Mouse (Mus musculus): Measurements from ENCODE around the gene Shisa4.
"Not testable (repeated sequence)": the region's sequence is repeated elsewhere in the genome, so short reads cannot be mapped to it uniquely, and the experiment has no call there.

Shisa4 gene

DNA sequence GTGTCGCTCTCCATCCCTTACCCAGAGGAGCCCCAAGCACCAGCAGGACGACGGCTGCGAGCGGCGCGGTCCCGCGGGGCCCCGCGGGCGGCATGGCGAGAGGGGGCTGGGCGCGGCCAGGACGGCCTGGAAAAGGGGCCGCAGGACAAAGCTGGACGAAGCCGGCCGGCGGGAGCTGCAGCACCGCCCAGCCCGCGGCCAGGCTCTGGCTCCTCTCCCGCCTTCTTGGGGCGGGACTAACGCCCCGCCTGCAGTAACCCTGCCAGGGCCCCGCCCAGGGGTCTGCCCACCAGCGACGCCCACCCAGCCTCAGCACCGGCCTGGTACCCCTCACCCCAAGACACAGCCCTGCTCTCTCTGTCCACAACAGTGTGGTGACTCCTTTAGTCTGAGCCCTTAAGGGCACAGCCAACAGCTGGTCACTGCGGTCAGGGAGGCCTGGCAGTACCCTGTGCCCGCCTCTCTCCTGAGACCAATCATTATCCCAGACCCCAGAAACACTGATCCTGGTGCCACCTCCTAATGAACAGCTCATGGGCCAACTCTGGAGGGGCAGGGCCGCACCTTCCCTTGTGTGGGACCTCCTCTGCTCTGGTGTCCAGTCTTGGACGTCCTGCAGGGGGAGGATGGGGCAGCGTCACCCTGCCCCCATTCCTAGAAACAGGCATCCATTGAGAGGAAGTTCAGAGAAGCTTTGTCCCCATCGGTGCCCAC lies at the start of gene Shisa4:
Shisa4 (minus strand) TSS at position 370 of the 714 bp plus-strand sequence.
- in situ Hi-C loops (cut with MboI, MseI): no loop called here

DNA sequence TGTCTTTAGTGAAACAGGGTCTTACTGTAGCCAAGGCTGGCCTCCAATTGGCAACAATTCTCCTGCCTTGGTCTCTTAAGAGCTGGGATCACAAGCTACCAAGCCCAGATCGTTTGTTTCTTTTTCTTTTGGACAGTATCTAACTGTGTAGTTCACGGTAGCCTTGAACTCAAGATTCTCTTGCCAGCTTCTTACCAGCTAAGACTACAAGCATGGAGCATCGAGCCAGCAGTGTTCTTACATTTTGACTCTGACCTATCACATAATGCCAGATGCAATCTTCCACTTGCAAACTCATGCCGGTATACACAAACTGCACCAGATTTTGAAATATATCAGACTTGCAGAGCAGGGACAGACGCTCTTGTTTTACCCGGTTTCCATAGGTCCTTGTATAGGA lies 47.7 kb upstream of the Shisa4 start:
- in situ Hi-C loops (cut with MboI, MseI): no loop called here

DNA sequence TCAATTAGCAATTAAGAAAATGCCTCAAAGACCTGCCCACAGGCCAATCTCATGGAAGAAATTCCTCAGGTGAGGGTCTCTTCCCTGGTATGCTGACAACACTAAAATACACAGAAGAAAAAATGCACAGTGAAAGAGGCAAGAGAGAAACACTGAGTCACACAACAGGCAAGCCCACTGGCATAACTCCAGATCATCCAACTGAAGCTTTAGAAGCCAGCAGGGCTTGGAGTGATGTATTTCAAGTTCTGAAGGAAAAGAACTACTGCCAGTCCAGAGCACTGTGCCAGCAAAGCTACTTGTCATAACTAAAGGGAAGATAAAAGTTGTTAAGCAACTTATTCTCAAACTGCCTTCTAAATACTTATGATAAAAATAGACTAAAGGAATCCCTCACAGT lies 39.0 kb upstream of the Shisa4 start:
- in situ Hi-C loops (cut with MboI, MseI): no loop called here

DNA sequence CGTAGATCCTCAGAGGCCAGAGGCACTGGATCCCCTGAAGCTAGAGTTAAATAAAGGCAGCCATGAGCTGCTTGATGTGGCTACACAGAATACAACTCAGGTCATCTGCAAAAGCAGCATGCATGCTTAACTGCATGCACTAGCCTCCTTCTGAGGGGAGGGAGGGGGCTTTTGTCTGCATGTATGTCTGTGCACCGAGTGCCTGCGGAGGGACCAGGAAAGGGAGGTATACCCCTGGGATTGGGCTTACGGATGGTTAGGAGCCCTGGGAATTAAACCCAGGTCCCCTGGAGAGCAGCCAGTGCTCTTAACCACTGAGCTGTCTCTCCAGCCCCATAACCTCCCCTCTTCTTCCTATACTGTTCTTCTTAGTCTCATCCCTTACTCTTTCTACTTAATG lies 37.1 kb upstream of the Shisa4 start:
- in situ Hi-C loops (cut with MboI, MseI): no loop called here

DNA sequence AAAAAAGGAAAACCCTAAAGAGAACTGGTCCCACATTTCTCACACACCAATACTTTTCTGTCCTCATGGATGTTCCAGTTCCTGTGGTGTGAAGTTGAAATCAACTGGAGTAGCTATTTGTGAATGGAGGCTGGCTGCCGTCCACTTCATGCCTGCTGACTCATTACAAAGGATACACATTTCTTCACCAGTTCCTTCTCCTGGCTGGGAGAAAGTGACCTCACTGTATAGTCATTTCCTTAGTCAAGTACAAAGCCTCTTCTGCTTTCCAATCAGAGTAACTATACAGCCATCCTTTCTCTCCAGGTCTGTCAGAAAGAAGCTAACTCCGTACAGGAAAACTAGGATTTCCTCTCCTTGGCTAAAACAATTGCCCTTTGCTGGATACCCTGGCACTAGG lies 35.9 kb upstream of the Shisa4 start:
- in situ Hi-C loops (cut with MboI, MseI): no loop called here

DNA sequence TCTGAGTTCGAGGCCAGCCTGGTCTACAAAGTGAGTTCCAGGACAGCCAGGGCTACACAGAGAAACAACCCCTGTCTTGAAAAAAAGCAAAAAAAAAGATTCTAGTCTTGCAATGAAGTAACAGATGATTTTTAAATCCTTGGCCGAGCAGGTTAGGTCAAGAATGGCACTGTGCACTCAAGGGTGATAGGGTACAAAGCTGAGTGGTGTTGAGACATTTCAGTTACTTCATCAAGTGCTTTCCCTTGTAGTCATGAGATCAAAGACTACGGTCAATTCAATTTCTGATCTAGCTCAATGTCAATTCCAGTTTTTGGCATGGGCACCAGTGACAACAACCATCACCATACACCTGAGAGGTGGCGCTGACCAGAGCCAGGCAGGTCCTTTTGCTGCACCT lies 33.9 kb upstream of the Shisa4 start:
- in situ Hi-C loops (cut with MboI, MseI): no loop called here

DNA sequence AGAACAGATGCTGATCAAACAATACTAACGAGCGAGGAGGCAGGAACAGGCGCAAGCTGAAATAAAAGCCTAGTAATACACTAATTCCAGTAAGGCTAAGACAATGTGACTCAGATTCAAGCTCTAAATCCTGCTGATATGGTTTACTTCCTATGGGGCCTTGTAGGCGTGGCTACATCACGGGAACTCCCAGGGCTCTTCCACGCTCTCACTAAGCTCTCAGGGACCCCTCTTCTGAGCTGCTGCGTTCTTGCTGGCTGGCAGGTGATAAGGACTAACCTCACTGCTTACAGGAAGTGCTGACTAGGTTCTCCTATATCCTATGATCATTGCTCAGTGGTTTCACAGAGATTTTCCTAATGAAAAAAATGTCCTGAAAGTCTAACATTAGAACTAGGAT lies 30.3 kb upstream of the Shisa4 start:
- in situ Hi-C loops (cut with MboI, MseI): no loop called here

DNA sequence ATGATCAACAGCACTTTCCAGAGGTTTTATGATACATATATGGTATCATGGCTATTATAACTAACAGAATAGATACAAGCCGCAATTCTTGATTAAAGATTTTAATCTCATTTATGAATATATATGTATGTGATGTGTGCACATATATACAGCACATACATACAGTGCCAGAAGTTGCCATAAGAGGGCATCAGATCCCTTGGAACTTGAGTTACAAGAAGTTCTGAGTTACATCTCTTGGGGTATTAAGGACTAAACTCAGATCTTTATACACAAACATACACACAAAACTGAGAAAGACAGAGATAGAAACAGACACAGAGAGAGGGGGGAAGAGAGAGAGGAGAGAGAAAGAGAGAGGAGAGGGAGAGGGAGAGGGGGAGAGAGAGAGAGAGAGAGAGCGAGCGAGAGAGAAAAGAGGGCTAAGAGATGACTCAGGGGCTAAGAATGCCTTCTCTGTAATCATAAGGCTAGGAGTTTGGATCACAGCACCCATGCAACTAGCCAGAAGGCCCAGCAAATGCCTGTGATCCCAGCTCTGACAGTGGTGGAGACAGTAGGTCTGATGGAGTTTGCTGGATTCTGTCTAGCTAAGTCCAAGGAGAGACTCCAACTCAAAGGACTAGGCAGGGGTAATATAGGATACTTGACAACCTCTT lies 26.5 kb upstream of the Shisa4 start:
- in situ Hi-C loops (cut with MboI, MseI): no loop called here

DNA sequence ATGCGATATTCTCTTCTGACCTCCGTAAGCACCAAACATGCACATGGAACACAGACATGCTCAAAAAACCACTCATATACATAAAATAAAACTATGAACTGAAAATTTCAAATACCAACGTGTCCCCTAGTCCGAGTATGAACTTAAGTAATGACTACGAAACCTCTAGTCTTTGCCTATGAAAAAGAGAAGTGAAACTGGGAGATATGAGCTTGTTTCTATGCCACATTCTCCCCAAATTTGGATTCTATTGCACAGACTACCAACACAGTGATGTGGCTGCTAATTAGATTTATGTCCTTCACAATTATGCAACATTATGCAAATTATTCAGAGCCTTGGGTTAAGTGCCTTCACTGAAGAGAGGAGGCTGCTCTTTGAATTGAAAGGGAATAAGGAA lies 24.4 kb upstream of the Shisa4 start:
- in situ Hi-C loops (cut with MboI, MseI): no loop called here

DNA sequence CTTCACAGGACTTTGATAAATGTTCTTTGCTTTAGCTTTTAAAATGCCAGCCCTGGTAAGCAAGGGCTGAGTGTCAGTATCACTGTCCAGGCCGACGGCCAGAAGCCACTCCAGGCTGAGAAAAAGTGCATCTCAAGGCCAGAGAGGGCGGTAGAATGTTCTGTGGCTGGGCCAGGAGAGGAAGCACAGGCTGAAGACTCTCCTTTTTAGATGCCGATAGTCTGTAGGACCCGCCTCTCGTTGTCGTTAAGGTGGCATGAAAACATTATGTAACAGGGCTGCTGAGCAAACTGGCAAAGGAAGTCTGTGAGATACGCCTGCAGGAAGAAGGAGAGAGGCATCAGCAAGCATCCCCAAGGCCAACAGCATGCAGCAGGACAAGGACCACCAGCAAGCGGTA lies 10.1 kb upstream of the Shisa4 start:
- in situ Hi-C loops (cut with MboI, MseI): no loop called here

DNA sequence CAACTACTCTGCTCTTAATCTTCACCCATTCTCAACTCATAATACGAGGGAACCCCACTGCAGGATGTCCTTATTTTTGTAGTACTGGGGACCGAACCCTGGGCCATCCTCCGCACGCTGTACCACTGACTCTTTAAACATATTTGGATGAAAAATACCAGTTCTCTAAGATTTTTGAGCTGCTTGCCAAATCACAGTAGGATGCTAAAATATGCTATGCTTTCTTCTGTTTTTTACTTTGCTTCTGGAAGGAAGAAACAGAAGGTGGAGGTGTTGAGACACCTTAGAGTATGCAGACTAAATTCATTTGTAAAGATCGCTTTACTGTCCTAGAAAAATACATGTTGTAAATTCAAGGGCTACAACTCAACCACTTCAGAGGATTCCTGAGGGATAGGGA lies 9.1 kb upstream of the Shisa4 start:
- in situ Hi-C loops (cut with MboI, MseI): no loop called here

DNA sequence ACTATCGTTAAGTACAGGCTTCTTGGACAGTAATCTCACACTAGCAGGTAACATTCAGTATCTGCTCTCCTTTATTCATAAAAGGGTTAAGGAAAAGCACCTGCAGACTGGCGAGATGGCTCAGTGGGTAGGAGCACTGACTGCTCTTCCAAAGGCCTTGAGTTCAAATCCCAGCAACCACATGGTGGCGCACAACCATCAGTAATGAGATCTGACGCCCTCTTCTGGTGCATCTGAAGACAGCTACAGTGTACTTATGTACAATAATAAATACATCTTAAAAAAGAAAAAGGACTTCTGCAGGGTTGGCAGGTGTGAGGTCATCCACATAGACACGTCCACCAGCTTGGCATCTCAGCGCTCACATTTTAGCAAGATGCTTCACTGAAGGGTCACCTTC lies 6.5 kb upstream of the Shisa4 start:
- in situ Hi-C loops (cut with MboI, MseI): not testable (repeated sequence)

DNA sequence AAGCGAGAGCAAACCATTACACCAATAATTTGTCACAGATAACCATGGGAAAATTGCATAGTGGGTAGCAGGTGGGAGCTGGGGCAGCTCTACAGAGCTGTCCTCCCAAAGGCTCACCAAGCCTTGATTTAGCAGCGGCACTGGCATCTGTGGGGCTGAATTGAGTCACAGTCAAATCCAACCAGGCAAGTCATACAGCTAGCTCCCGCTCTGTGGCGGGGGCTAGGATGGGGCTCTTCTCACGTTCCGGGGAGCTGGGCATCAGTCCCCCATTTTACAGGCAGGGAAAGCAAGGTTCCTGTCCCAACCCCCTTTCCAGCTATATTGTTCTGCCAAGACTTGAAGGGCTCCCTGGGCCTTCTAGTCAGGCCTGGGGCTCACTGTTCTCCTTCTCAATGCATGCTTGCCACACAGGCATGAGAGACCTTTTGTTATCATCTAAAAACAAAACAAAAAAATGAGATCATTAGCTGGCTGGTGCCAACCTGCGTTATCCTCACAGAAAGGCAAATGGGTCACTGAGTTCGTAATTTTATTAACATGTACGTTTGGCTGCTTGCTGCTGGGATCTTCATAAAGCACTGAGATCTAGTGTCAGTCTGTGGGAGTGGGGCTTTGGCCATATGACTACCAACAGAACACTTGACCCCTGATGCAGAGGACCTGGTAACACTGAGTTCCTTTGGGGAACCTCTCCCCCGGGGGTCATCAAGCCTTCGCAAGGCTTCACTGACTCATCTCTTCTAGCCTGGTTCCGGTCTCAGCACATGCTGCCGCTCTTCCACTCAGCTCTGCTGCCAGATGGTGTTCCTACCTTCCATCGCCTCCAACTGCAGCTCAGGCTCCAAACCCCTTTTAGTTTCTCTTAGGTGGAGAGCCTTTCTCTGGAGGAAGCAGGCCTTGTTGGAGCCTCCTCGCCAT lies 5.3 kb upstream of the Shisa4 start:
- in situ Hi-C loops (cut with MboI, MseI): no loop called here

DNA sequence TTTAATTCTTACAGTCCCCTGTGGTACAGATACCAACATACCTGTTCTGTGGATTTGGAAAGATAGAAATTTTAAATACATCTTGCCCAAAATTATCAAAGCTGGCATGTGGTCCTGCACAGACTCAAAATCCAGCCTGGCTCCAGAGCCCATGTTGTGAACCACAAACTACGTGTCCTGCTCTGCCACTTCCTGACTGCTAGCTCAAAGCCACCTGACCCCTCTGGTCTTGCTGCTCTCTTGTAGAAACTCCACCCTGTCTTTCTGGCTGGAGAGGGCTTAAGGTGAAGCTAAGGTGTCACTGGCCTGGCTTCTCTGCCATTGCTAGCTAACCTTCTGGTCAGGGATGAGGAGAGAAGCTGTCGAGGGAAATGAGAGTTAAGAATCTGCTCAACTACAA lies 4.0 kb upstream of the Shisa4 start:
- in situ Hi-C loops (cut with MboI, MseI): no loop called here

DNA sequence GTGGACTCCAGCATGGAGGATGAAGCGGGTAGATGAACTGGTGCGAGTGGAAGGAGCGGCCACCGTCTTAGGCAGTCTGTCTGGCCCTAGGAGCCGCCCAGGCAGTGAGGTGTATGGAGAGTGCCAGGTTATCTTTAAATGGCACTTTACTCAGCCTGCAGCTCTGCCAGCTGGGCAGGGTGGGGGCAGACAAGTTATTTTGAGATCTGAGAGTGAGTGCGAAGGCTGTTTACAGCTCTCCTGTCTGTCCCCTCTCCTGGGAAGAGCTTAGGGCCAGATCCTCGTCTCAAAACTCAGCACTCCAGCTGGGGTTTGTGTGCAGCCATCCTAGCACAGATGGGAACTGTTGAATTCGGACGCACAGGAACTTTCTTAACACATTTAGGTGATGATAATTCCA lies 3.5 kb upstream of the Shisa4 start:
- in situ Hi-C loops (cut with MboI, MseI): no loop called here

DNA sequence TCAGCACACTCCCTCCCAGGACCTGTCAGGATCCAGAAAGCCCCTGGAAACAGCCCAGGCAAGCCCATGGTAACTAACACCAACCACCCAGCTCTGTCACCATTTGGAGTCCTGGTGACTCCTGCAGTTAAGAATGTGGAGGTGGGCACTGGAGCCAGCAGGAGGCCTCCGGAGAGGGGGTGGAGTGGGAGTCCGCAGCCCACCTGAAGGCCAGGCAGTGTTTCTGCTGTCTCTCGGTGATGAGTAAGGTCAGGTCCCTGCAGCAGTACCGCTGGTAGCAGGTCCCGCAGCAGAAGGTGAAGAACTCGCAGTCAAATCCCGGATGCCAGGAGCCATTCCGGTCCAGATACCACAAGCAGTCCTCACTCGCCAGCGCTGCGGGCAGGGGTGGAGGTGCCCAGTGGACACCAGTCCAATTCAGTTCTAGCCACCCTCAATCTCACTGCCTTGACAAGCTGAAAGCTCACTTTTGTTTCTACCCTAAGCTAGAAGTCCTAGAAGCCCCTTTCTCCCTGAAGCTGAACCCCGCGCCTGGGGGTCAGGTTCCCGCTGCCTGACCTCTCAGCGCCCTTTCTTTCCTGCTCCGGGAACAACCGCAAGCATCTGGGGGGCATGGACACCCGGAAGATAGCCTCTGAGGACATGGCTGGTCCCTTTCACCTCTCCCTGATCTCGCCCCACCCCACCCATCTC lies 716 bp downstream of the Shisa4 start:
- in situ Hi-C loops (cut with MboI, MseI): no loop called here

DNA sequence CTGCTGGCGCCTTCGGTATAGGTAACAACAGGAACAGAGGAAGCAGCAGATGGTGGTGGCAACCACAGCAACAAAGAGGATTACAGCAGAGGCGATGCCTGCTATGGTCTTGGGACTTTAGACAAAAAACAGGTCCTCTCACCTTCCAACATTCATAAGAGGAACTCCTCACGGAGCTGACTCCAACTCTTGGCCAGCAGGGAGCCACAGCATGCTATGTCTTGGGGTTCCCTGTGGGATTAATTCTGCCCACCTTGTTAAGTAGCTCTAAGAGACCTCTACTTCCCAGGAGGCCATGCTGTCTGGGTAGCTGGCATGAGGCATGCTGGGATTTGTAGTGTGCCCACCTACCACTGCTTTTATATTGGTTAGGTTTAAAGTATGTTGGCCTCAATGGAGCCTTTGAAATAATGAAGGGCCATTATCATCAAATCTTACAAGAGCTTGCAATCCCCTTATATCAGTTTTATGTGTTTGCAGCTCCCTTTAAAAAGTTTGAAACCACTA lies 1.8 kb downstream of the Shisa4 start:
- in situ Hi-C loops (cut with MboI, MseI): no loop called here

DNA sequence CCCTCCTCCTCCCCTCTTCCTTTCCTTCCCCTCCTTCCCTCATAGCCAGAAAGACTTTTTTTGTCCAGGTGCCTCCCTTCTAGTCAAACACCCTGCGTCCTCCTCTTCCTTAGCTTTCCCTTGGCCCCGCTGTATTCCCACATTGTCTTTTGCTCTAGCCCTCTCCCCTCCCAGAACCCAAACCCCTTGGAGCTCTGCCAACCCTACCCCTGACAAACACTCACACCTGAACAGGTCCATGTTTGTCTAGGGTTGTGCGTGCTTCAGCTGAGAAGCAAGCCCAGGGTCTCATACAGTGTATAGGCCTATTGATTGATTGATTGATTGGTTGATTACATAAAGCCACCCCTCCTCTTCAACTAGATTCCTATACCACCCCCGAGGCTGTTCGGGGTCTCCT lies 5.6 kb downstream of the Shisa4 start:
- in situ Hi-C loops (cut with MboI, MseI): loop anchor here (5.0 kb wide), 1 partner anchor 192 kb away; no protein-coding TSS in a partner anchor

DNA sequence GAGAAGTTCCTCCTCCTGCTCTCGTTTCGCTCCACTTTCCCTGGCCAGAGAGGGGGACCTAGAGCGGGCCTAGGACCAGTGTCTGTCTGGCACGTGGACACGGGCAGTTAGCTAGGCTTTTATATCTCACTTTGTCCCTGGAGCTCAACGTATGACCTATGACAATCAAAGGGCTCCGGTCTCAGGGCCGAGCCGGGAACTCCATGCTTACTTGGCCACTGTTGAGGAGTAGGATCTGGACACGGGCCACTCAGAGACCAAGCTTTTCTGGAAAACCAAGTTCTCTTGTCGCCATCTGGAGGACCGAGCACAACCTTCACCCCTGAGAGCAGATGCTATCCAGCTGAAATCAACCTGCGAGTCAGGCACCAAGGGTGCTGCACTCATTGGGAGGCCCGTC lies 6.1 kb downstream of the Shisa4 start:
- in situ Hi-C loops (cut with MboI, MseI): loop anchor here (5.0 kb wide), 1 partner anchor 192 kb away; no protein-coding TSS in a partner anchor

DNA sequence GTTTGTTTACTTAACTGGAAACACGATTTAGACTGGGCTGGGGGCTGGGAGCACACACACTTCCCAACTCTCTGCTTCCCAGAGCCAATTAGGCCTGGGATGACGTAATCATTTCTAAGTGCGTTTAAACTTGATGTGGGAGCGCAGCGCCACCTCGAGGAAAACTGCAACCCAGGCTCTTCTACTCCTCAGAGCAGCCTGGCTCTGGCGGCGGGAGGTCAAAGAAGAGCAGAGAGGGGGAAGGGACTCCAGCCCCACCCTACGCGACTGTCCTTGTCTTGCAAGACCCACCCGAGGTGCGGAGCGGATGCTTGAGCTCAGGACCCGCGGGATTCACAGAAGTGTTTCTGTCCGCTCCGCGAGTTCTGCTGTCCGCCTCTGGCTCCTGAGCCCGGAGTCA lies 6.8 kb downstream of the Shisa4 start:
- in situ Hi-C loops (cut with MboI, MseI): loop anchor here (5.0 kb wide), 1 partner anchor 191 kb away; no protein-coding TSS in a partner anchor

DNA sequence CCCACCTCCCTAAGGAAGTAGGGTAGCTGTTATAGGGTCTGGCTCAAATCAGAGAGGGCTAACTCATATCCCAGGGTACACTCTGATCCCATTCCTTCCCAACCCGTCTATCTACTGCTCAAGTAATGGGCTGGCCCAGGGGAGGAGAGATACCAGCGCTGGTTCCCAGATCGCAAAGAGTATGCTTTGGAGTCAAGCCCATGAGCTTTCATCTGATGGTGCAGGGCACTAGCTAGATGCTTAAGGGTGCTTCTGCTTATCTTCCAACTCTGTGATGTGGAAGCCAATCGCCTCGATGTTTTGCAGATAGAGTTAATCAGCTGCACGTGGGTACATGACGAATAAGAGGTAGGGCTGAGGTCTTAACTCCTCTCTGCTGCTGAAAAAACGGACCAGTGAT lies 7.4 kb downstream of the Shisa4 start:
- in situ Hi-C loops (cut with MboI, MseI): loop anchor here (5.0 kb wide), 1 partner anchor 190 kb away; no protein-coding TSS in a partner anchor
